Mouse (Mus musculus): ENCODE measurements around the gene Gucy1b2. TPM values are rescaled to one million over a fixed set of nuclear protein-coding genes. Genes with fewer than 3 reads are reported as not detected.

Gene Gucy1b2
- total and polyA plus RNA-seq, 2 experiments: not detected

DNA sequence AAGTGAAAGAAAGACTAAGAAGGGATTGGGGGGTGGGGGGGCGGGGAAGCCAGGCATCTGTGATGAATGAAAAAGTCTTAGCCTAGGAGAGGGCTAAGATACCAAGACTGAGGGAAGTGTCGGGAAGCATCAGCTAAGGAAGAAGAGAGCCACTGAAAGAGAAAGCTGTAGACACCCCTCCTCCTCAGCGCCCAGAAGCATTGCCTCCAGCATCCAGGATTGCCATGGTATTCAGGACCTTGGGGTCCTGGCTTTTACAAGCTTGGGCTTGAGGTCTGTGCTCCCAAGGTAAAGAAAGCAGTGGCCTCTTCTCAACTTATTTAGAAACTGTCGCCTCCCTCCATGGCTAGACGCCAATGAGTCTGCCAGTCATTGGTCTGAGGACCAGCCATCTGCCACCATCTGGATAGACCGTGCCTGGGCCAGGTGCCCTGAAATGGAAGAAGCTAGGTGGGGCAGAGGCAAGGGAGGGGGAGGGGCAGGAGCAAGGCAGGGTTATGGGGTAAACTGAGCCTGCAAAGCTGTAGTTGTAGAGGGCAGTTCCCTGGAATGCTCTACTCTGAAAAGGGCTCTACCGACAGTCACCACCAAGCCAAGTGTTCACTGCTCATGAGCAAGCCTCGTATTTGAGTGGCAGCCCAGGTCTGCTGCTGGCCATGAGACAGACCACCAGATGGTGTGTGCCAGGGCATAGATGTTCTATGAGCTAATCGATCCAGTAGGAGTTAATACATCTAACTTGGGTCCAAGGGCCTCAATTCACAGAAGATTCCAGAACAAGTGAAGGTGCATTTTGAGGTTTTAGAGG lies 66.2 kb downstream of the Gucy1b2 start:
- H3K4me3 ChIP-seq (ENCODE audit: insufficient read depth, low read depth, low read length): no peak overlapping the region
- WGBS: 87% methylated on average over 9 of the region's 9 CpGs
- no peak overlapping the region for H3K9ac ChIP-seq (ENCODE audit: low read depth, low read length)
- no peaks in the 10 kb centered on the region for H3K27me3 ChIP-seq (ENCODE audit: control insufficient read depth, insufficient read depth, low read length)
- H3K27ac ChIP-seq (replicated peaks; ENCODE audit: insufficient read depth, low read depth, low read length): no peak overlapping the region
- no peaks in the 10 kb centered on the region for H3K79me2 ChIP-seq (ENCODE audit: control insufficient read depth, insufficient read depth, low read length)
- no peaks in the 10 kb centered on the region for H3K4me1 ChIP-seq (ENCODE audit: control insufficient read depth, insufficient read depth, low read length)
- TF ChIP-seq POLR2A (IDR thresholded peaks at IDR 0.05; ENCODE audit: extremely low read depth, insufficient read depth, low read length) (no peak), CTCF (IDR thresholded peaks at IDR 0.05; ENCODE audit: low read depth, low read length) (no peak)
- DNase-seq (ENCODE audit: extremely low read depth, low read depth, low spot score): no peak
- H3K36me3 ChIP-seq (ENCODE audit: control insufficient read depth, insufficient read depth, low read length): no peaks in the 10 kb centered on the region

DNA sequence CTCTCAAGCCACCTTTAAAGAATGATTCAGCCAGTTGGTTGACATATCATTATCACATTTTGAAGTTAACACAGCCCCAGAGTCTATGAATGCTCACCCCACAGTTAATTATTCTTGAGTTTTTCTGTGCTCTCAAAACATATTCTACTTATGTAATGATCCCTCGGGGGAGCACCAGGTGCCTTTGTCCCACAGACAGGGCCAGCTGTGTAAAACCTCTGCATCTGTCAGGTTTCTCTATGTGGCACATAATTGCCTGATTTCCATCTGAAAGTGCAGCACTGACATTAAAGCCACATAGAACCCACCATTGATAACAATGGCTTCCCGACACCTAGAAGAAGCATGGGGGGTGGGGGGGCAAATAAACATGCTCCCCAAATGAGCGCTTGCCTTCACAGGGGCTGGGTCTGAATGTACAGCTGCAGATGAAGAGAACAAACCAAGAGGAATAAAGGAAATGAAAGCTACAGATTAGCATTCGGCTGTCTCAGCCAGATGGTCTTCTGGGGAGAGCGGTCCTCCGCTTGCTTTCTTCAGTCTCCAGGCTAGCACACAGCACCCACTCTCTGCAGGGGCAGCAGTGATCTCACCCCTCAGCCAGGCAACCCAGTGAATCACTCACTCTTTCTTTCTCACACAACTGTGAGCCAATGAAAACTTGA lies 66.9 kb downstream of the Gucy1b2 start:
- H3K79me2 ChIP-seq (ENCODE audit: control insufficient read depth, insufficient read depth, low read length): no peaks in the 10 kb centered on the region
- H3K9ac ChIP-seq (ENCODE audit: low read depth, low read length): no peak overlapping the region
- WGBS: 83% methylated on average over 6 of the region's 6 CpGs
- H3K27ac ChIP-seq (replicated peaks; ENCODE audit: insufficient read depth, low read depth, low read length): no peak overlapping the region
- H3K36me3 ChIP-seq (ENCODE audit: control insufficient read depth, insufficient read depth, low read length): no peaks in the 10 kb centered on the region
- no peaks in the 10 kb centered on the region for H3K4me1 ChIP-seq (ENCODE audit: control insufficient read depth, insufficient read depth, low read length)
- no peak overlapping the region for H3K4me3 ChIP-seq (ENCODE audit: insufficient read depth, low read depth, low read length)
- DNase-seq (ENCODE audit: extremely low read depth, low read depth, low spot score): no peak
- H3K27me3 ChIP-seq (ENCODE audit: control insufficient read depth, insufficient read depth, low read length): no peaks in the 10 kb centered on the region
- TF ChIP-seq POLR2A (IDR thresholded peaks at IDR 0.05; ENCODE audit: extremely low read depth, insufficient read depth, low read length): no peak
- no peak for TF ChIP-seq CTCF (IDR thresholded peaks at IDR 0.05; ENCODE audit: low read depth, low read length)

- Histone ChIP-seq H3K4me3 (ENCODE audit: insufficient read depth, low read depth, low read length) (no peak overlapping the region), H3K4me1 (ENCODE audit: control insufficient read depth, insufficient read depth, low read length) (no peaks in the 10 kb centered on the region), H3K36me3 (ENCODE audit: control insufficient read depth, insufficient read depth, low read length) (no peaks in the 10 kb centered on the region), H3K27ac (replicated peaks; ENCODE audit: insufficient read depth, low read depth, low read length) (no peak overlapping the region), H3K79me2 (ENCODE audit: control insufficient read depth, insufficient read depth, low read length) (no peaks in the 10 kb centered on the region), H3K9ac (ENCODE audit: low read depth, low read length) (no peak overlapping the region), H3K27me3 (ENCODE audit: control insufficient read depth, insufficient read depth, low read length) (no peaks in the 10 kb centered on the region)
- DNase-seq (ENCODE audit: extremely low read depth, low read depth, low spot score): no peak
- WGBS: 95% methylated on average over 3 of the region's 3 CpGs
- TF ChIP-seq CTCF (IDR thresholded peaks at IDR 0.05; ENCODE audit: low read depth, low read length) (no peak), POLR2A (IDR thresholded peaks at IDR 0.05; ENCODE audit: extremely low read depth, insufficient read depth, low read length) (no peak)
Measured at GRCm38 (mm10) chr14:62383786-62384299, 72.2 kb downstream of the Gucy1b2 start.

DNA sequence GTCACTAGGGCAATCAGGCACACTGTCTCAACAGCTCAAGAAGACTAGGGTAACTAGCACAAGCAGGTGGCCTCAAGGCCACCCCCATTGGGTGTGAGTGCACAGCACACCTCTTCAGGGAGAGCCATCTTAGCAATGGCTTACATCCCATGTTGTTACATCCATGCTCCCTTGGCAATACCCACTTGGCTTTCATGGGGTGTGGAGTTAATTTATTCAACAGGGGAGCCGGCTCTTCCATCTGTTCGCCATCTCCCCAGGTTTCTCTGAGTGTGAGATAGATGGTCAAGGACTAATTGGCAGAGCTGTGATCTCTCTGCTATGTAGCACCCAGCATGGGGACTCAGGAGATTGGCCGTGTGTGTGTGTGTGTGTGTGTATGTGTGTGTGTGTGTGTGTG lies 73.0 kb downstream of the Gucy1b2 start:
- Histone ChIP-seq H3K4me3 (ENCODE audit: insufficient read depth, low read depth, low read length) (no peak overlapping the region), H3K27me3 (ENCODE audit: control insufficient read depth, insufficient read depth, low read length) (no peaks in the 10 kb centered on the region), H3K79me2 (ENCODE audit: control insufficient read depth, insufficient read depth, low read length) (no peaks in the 10 kb centered on the region), H3K9ac (ENCODE audit: low read depth, low read length) (no peak overlapping the region), H3K27ac (replicated peaks; ENCODE audit: insufficient read depth, low read depth, low read length) (no peak overlapping the region), H3K36me3 (ENCODE audit: control insufficient read depth, insufficient read depth, low read length) (no peaks in the 10 kb centered on the region), H3K4me1 (ENCODE audit: control insufficient read depth, insufficient read depth, low read length) (no peaks in the 10 kb centered on the region)
- WGBS: 92% methylated on average over 3 of the region's 3 CpGs
- TF ChIP-seq POLR2A (IDR thresholded peaks at IDR 0.05; ENCODE audit: extremely low read depth, insufficient read depth, low read length) (no peak), CTCF (IDR thresholded peaks at IDR 0.05; ENCODE audit: low read depth, low read length) (no peak)
- DNase-seq (ENCODE audit: extremely low read depth, low read depth, low spot score): no peak

- no peak for DNase-seq (ENCODE audit: extremely low read depth, low read depth, low spot score)
- 76% methylated on average over 6 of the region's 6 CpGs for WGBS
- H3K79me2 ChIP-seq (ENCODE audit: control insufficient read depth, insufficient read depth, low read length): no peaks in the 10 kb centered on the region
- no peaks in the 10 kb centered on the region for H3K36me3 ChIP-seq (ENCODE audit: control insufficient read depth, insufficient read depth, low read length)
- H3K9ac ChIP-seq (ENCODE audit: low read depth, low read length): no peak overlapping the region
- no peak overlapping the region for H3K4me3 ChIP-seq (ENCODE audit: insufficient read depth, low read depth, low read length)
- no peaks in the 10 kb centered on the region for H3K4me1 ChIP-seq (ENCODE audit: control insufficient read depth, insufficient read depth, low read length)
- TF ChIP-seq POLR2A (IDR thresholded peaks at IDR 0.05; ENCODE audit: extremely low read depth, insufficient read depth, low read length): no peak
- TF ChIP-seq CTCF (IDR thresholded peaks at IDR 0.05; ENCODE audit: low read depth, low read length): no peak
- no peak overlapping the region for H3K27ac ChIP-seq (replicated peaks; ENCODE audit: insufficient read depth, low read depth, low read length)
- no peaks in the 10 kb centered on the region for H3K27me3 ChIP-seq (ENCODE audit: control insufficient read depth, insufficient read depth, low read length)
Measured at GRCm38 (mm10) chr14:62380606-62381005, 75.5 kb downstream of the Gucy1b2 start.

All from liver, adult 2 months (tissue).